Mouse (Mus musculus): Measurements from ENCODE around the gene Tbp. TPM values are rescaled to one million over a fixed set of nuclear protein-coding genes. Genes with fewer than 3 reads are reported as not detected.

The Tbp gene
- polyA plus RNA-seq (2014; fragmentation: Illumina TruSeq; extraction: RNeasy Lipid Tissue Mini Kit (QIAGEN cat#74804); ENCODE audit: low read depth, low replicate concordance): 82.2 TPM

DNA sequence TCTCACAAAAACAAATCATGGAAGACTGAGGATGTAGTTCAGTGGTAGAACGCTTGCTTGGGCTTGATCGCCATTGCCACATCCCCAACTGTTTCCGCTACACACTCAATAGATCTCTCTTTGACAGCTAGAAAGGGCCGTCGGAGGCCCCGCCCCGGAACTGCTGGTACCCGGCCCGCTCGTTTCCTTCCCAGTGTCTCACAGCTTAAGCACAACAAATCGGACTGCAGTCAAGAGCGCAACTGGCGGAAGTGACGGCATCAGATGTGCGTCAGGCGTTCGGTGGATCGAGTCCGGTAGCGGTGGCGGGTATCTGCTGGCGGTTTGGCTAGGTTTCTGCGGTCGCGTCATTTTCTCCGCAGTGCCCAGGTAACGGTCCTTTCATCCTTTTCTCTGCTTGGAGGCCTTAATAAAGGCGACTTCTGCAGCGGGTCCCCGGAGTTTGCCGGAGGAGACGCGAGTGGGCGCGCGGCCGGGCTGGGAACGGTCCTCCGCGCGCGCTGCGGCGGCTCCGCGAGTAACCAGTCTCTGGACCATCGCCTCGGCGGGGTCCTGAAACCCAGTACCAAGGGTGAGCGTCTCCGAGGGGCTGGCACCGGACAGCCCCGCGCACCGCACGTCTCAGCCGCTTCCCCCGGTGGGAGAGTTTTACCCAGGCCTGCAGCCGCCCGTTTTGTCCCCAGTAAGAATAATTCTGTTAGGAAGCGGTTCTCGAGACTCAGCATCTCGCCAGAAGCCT lies at the start of gene Tbp, which contains the start of gene Psmb1:
Gene Tbp, plus strand, starts transcription at position 233 of the 739 bp plus-strand sequence.
Gene Psmb1, minus strand, starts transcription at position 96 of the 739 bp plus-strand sequence.

DNA sequence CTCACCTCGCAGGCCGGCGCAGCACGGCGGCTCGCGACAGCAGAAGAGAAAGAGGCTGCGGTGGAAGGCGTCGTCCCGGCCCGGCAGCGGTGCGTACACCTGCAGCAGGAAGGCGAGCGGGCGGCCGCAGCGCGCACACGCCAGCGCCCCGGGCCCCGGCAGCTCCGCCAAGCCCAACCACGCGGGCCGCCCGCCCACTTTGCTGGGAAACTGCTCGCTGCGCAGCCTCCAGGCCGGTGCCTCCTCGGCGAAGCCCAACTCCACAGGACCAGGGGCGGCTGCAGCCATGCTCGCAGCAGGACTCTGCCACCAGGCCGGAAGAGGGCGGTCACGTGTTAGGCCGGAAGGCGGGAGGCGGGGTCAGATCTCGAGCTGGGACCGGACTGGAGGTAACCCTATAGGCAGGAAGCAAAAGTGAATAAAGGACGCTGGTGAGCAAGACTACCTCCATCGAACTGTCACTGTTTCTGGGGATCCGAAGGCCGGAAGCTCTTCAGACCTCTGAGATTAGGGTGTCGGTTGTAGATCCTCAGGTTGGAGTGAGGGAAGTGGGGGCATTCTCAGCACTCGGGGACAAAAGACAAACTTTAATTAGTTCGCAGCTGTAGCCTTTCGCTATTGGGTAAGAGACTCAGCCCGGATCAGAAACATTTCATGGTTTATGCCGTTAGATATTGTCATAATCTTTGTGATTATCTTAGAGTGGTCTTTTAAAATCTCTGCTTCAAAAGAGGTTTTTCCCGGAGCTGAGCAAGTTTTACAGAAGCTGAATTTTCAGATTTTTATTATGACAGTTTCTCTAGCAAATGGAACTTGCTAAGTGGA lies 27.5 kb downstream of the Tbp start, which contains the start of gene Pdcd2:
Gene Pdcd2, minus strand, starts transcription at position 316 of the 825 bp plus-strand sequence.

DNA sequence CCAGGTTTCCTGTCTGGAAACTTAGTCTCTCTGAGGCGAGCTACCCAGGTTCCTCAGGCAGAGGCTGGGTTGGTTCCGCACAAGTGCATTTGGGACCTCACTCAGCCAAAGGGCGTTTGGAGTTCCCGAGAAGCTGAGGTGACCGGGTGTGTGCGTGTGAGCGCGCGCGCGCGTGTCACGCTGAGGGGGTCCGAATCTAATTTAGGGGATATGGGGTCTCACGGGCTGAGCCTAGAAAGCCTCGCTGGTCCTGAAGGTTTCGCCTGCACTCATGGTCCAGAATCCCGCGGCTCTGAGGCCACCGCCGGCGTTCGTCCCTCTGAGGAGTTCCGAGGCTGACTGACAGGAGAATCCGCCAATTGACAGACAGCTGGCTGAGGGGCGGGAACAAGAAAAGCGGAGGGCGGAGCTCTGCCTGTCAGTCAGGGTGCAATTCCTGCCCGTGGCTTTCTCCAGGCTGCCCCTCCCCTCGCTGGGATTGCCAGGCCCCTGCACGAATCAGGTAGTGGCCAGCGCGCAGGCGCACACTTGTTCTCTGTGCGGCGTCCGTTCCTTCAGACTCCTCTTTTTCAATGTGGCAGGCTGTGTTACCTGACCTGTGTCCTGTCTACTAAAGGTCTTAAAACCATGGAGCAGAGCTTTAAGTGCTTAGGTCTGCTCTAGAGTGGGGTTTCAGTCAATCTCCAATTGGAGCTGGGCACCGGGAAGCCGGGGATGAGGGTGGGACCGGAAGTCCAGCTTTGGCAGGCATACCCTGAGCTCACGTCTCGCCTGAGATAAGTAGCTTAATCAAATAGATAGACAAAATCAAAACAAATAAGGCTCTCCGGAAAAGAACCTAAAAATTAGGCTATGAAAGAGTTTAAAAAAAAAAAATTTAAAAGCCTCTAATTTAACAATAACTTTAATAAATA lies 64.6 kb downstream of the Tbp start, which contains the start of gene Prdm9:
Gene Prdm9, minus strand, starts transcription at position 341 of the 914 bp plus-strand sequence.

Other genes with a start within 250 kb of the Tbp start
- gene Dll1, start 123.0 kb upstream of the Tbp start, polyA plus RNA-seq (2014; fragmentation: Illumina TruSeq; extraction: RNeasy Lipid Tissue Mini Kit (QIAGEN cat#74804); ENCODE audit: low read depth, low replicate concordance): 1.5 TPM
- gene Fam120b, start 103.7 kb upstream of the Tbp start, polyA plus RNA-seq (2014; fragmentation: Illumina TruSeq; extraction: RNeasy Lipid Tissue Mini Kit (QIAGEN cat#74804); ENCODE audit: low read depth, low replicate concordance): 32.5 TPM
- 196 TPM for gene Psmb1, start 137 bp upstream of the Tbp start, polyA plus RNA-seq (2014; fragmentation: Illumina TruSeq; extraction: RNeasy Lipid Tissue Mini Kit (QIAGEN cat#74804); ENCODE audit: low read depth, low replicate concordance)
- gene Pdcd2, start 27.4 kb downstream of the Tbp start, polyA plus RNA-seq (2014; fragmentation: Illumina TruSeq; extraction: RNeasy Lipid Tissue Mini Kit (QIAGEN cat#74804); ENCODE audit: low read depth, low replicate concordance): 71.6 TPM
- 7.6 TPM for gene Prdm9, start 64.5 kb downstream of the Tbp start, polyA plus RNA-seq (2014; fragmentation: Illumina TruSeq; extraction: RNeasy Lipid Tissue Mini Kit (QIAGEN cat#74804); ENCODE audit: low read depth, low replicate concordance)
- gene Chd1, start 205.1 kb downstream of the Tbp start, polyA plus RNA-seq (2014; fragmentation: Illumina TruSeq; extraction: RNeasy Lipid Tissue Mini Kit (QIAGEN cat#74804); ENCODE audit: low read depth, low replicate concordance): 50.8 TPM